Mouse (Mus musculus) cerebellum, postnatal 36 days (tissue): ENCODE results near the gene Map7d2.
A peak's percentile ranks its signal among the peaks of the same experiment; 100 is the strongest.
"Not testable (repeated sequence)": the region's sequence is repeated elsewhere in the genome, so short reads cannot be mapped to it uniquely, and the experiment has no call there.

Experiments used
- DNase-seq, 2 experiments: peaks; one replicate each; pipeline ENCODE4 v3.0.0; 2021 to 2022; ENCODE audit warnings: mixed read lengths in 2 of 2

The Map7d2 gene

GRCm38 (mm10) chrX:159414130-159414828, at the start of gene Map7d2:
Gene Map7d2, plus strand, starts transcription at chrX:159414572.
- peak; percentile 59 to 71 for DNase-seq

GRCm38 (mm10) chrX:159371831-159372752, 42.3 kb upstream of the Map7d2 start, which contains the start of gene Eif1ax:
Gene Eif1ax, plus strand, starts transcription at chrX:159372178.
- peak; percentile 60 to 66 for DNase-seq

GRCm38 (mm10) chrX:159372753-159373144, 41.6 kb upstream of the Map7d2 start:
- DNase-seq, result no peak

GRCm38 (mm10) chrX:159387105-159387504, 27.3 kb upstream of the Map7d2 start:
- DNase-seq, result no peak

- DNase-seq, result no peak
Measured at GRCm38 (mm10) chrX:159388953-159389352, 25.4 kb upstream of the Map7d2 start.

- DNase-seq, result no peak
Measured at GRCm38 (mm10) chrX:159390347-159390962, 23.9 kb upstream of the Map7d2 start.

GRCm38 (mm10) chrX:159391239-159391638, 23.1 kb upstream of the Map7d2 start:
- no peak for DNase-seq

GRCm38 (mm10) chrX:159409253-159409652, 5.1 kb upstream of the Map7d2 start:
- peak; percentile 30 to 38 for DNase-seq

GRCm38 (mm10) chrX:159414829-159415673, 679 bp downstream of the Map7d2 start:
- peak; percentile 24 to 29 for DNase-seq

- DNase-seq, result not testable (repeated sequence)
Measured at GRCm38 (mm10) chrX:159430507-159430906, 16.1 kb downstream of the Map7d2 start.

- peak; percentile 12 to 16 for DNase-seq
Measured at GRCm38 (mm10) chrX:159442128-159442527, 27.8 kb downstream of the Map7d2 start.

- no peak for DNase-seq
Measured at GRCm38 (mm10) chrX:159447133-159447532, 32.8 kb downstream of the Map7d2 start.

GRCm38 (mm10) chrX:159459006-159459654, 44.8 kb downstream of the Map7d2 start:
- peak in 1 of 2 experiments; percentile 4 for DNase-seq

- no peak for DNase-seq
Measured at GRCm38 (mm10) chrX:159474799-159475198, 60.4 kb downstream of the Map7d2 start.

GRCm38 (mm10) chrX:159478243-159478940, 64.0 kb downstream of the Map7d2 start:
- DNase-seq, result not testable (repeated sequence)

GRCm38 (mm10) chrX:159484247-159484646, 69.9 kb downstream of the Map7d2 start:
- DNase-seq, result no peak

GRCm38 (mm10) chrX:159503181-159503580, 88.8 kb downstream of the Map7d2 start:
- DNase-seq, result no peak

GRCm38 (mm10) chrX:159508331-159509036, 94.1 kb downstream of the Map7d2 start:
- no peak for DNase-seq

GRCm38 (mm10) chrX:159509042-159509441, 94.7 kb downstream of the Map7d2 start:
- no peak for DNase-seq
